Mouse (Mus musculus) myocyte (in vitro differentiated cells): Measurements from ENCODE around the gene Tnk1.

Experiments used
- MYOG ChIP-seq, 3 experiments: IDR thresholded peaks; one replicate each; pipeline ENCODE4 v1.6.1; 2011; ENCODE audit warnings: control low read depth in 2 of 3, low read depth in 2 of 3, mild to moderate bottlenecking in 2 of 3; ENCODE audit not compliant: insufficient read length in 2 of 3, control insufficient read depth in 1 of 3, insufficient read depth in 1 of 3
- POLR2A ChIP-seq: IDR thresholded peaks from one replicate; pipeline ENCODE4 v1.6.1; 2011; ENCODE audit warnings: low read depth, mild to moderate bottlenecking, control low read depth, moderate library complexity; ENCODE audit not compliant: insufficient read length
- POLR2AphosphoS2 ChIP-seq: IDR thresholded peaks from one replicate; pipeline ENCODE4 v1.6.1; 2011; ENCODE audit warnings: low read depth, control low read depth; ENCODE audit not compliant: insufficient read length

GRCm38 (mm10) chr11:69838714-69839104 lies 19.8 kb downstream of the Tnk1 start:
- no peak for TF ChIP-seq POLR2A
- TF ChIP-seq MYOG (IDR thresholded peaks at IDR 0.05; ENCODE audit: control insufficient read depth in 1 of 3, insufficient read depth in 1 of 3, insufficient read length in 2 of 3, low read depth in 2 of 3): no peak
- no peak for TF ChIP-seq POLR2AphosphoS2
